Mouse (Mus musculus): ENCODE data around the gene Nbas. TPM values are rescaled to one million over a fixed set of nuclear protein-coding genes. Genes with fewer than 3 reads are reported as not detected.

The Nbas gene
- polyA plus RNA-seq, 1 experiment from 2014 or later, result 14.4 TPM

- Histone ChIP-seq H3K4me1 (ENCODE audit: control insufficient read depth, insufficient read depth, low read depth, low read length) (no peaks in the 10 kb centered on the region), H3K4me2 (ENCODE audit: low read length) (no peak overlapping the region), H3K4me3 (ENCODE audit: low read length) (no peak overlapping the region), H3K9me3 (ENCODE audit: control insufficient read depth, low read length) (no peaks in the 10 kb centered on the region), H3K27me3 (replicated peaks; ENCODE audit: control insufficient read depth, insufficient read depth, low read length) (no peaks in the 10 kb centered on the region), H3K27ac (ENCODE audit: low read depth, low read length) (no peak overlapping the region), H3K36me3 (ENCODE audit: control insufficient read depth, insufficient read depth, low read length) (peaks cover 2% of the 10 kb centered on the region; the same call in 1 of the 2 replicates), H3K9ac (ENCODE audit: low read depth, low read length) (no peak overlapping the region)
- 82% methylated on average over 2 of the region's 2 CpGs for WGBS
- no peak for ATAC-seq
These were observed 22.5 kb downstream of the Nbas start for GRCm38 (mm10) chr12:13291453-13291852.

GRCm38 (mm10) chr12:13293421-13293881 is 24.5 kb downstream of the Nbas start:
- Histone ChIP-seq H3K9me3 (ENCODE audit: control insufficient read depth, low read length) (no peaks in the 10 kb centered on the region), H3K27me3 (replicated peaks; ENCODE audit: control insufficient read depth, insufficient read depth, low read length) (no peaks in the 10 kb centered on the region), H3K4me2 (ENCODE audit: low read length) (no peak overlapping the region), H3K27ac (ENCODE audit: low read depth, low read length) (no peak overlapping the region), H3K4me3 (ENCODE audit: low read length) (no peak overlapping the region), H3K4me1 (ENCODE audit: control insufficient read depth, insufficient read depth, low read depth, low read length) (no peaks in the 10 kb centered on the region), H3K9ac (ENCODE audit: low read depth, low read length) (no peak overlapping the region), H3K36me3 (ENCODE audit: control insufficient read depth, insufficient read depth, low read length) (peaks cover 2% of the 10 kb centered on the region; the same call in 1 of the 2 replicates)
- WGBS, result 53% methylated on average over 3 of the region's 3 CpGs
- ATAC-seq, result peak; percentile 62

GRCm38 (mm10) chr12:13303037-13303436 is 34.1 kb downstream of the Nbas start:
- 83% methylated on average over 3 of the region's 3 CpGs for WGBS
- Histone ChIP-seq H3K4me1 (ENCODE audit: control insufficient read depth, insufficient read depth, low read depth, low read length) (no peaks in the 10 kb centered on the region), H3K9ac (ENCODE audit: low read depth, low read length) (no peak overlapping the region), H3K27me3 (replicated peaks; ENCODE audit: control insufficient read depth, insufficient read depth, low read length) (no peaks in the 10 kb centered on the region), H3K4me3 (ENCODE audit: low read length) (no peak overlapping the region), H3K9me3 (ENCODE audit: control insufficient read depth, low read length) (no peaks in the 10 kb centered on the region), H3K4me2 (ENCODE audit: low read length) (no peak overlapping the region), H3K27ac (ENCODE audit: low read depth, low read length) (no peak overlapping the region), H3K36me3 (ENCODE audit: control insufficient read depth, insufficient read depth, low read length) (no peaks in the 10 kb centered on the region; the same call in 1 of the 2 replicates)
- ATAC-seq, result no peak

- Histone ChIP-seq H3K4me2 (ENCODE audit: low read length) (no peak overlapping the region), H3K4me1 (ENCODE audit: control insufficient read depth, insufficient read depth, low read depth, low read length) (no peaks in the 10 kb centered on the region), H3K36me3 (ENCODE audit: control insufficient read depth, insufficient read depth, low read length) (peaks cover 5% of the 10 kb centered on the region; the same call in 1 of the 2 replicates), H3K9ac (ENCODE audit: low read depth, low read length) (no peak overlapping the region), H3K9me3 (ENCODE audit: control insufficient read depth, low read length) (no peaks in the 10 kb centered on the region), H3K4me3 (ENCODE audit: low read length) (no peak overlapping the region), H3K27me3 (replicated peaks; ENCODE audit: control insufficient read depth, insufficient read depth, low read length) (no peaks in the 10 kb centered on the region), H3K27ac (ENCODE audit: low read depth, low read length) (no peak overlapping the region)
- WGBS, result 89% methylated on average over 2 of the region's 2 CpGs
- no peak for ATAC-seq
These were observed 45.0 kb downstream of the Nbas start for GRCm38 (mm10) chr12:13313966-13314365.

GRCm38 (mm10) chr12:13314384-13314783 is 45.5 kb downstream of the Nbas start:
- WGBS, result 89% methylated on average over 3 of the region's 3 CpGs
- Histone ChIP-seq H3K4me2 (ENCODE audit: low read length) (no peak overlapping the region), H3K27me3 (replicated peaks; ENCODE audit: control insufficient read depth, insufficient read depth, low read length) (no peaks in the 10 kb centered on the region), H3K4me3 (ENCODE audit: low read length) (no peak overlapping the region), H3K36me3 (ENCODE audit: control insufficient read depth, insufficient read depth, low read length) (peaks cover 5% of the 10 kb centered on the region; the same call in 1 of the 2 replicates), H3K9ac (ENCODE audit: low read depth, low read length) (no peak overlapping the region), H3K27ac (ENCODE audit: low read depth, low read length) (no peak overlapping the region), H3K9me3 (ENCODE audit: control insufficient read depth, low read length) (no peaks in the 10 kb centered on the region), H3K4me1 (ENCODE audit: control insufficient read depth, insufficient read depth, low read depth, low read length) (no peaks in the 10 kb centered on the region)
- no peak for ATAC-seq

GRCm38 (mm10) chr12:13315081-13315480 is 46.1 kb downstream of the Nbas start:
- Histone ChIP-seq H3K27ac (ENCODE audit: low read depth, low read length) (no peak overlapping the region), H3K4me1 (ENCODE audit: control insufficient read depth, insufficient read depth, low read depth, low read length) (no peaks in the 10 kb centered on the region), H3K4me2 (ENCODE audit: low read length) (no peak overlapping the region), H3K27me3 (replicated peaks; ENCODE audit: control insufficient read depth, insufficient read depth, low read length) (no peaks in the 10 kb centered on the region), H3K4me3 (ENCODE audit: low read length) (no peak overlapping the region), H3K9ac (ENCODE audit: low read depth, low read length) (no peak overlapping the region), H3K9me3 (ENCODE audit: control insufficient read depth, low read length) (no peaks in the 10 kb centered on the region), H3K36me3 (ENCODE audit: control insufficient read depth, insufficient read depth, low read length) (peaks cover 5% of the 10 kb centered on the region; the same call in 1 of the 2 replicates)
- 87% methylated on average over 1 of the region's 1 CpGs for WGBS
- no peak for ATAC-seq

- H3K27ac ChIP-seq (ENCODE audit: low read depth, low read length), result no peak overlapping the region
- H3K9ac ChIP-seq (ENCODE audit: low read depth, low read length), result no peak overlapping the region
- H3K9me3 ChIP-seq (ENCODE audit: control insufficient read depth, low read length), result no peaks in the 10 kb centered on the region
- H3K4me1 ChIP-seq (ENCODE audit: control insufficient read depth, insufficient read depth, low read depth, low read length), result no peaks in the 10 kb centered on the region
- no peak for ATAC-seq
- H3K4me2 ChIP-seq (ENCODE audit: low read length), result no peak overlapping the region
- no peak overlapping the region for H3K4me3 ChIP-seq (ENCODE audit: low read length)
- 93% methylated on average over 5 of the region's 5 CpGs for WGBS
- no peaks in the 10 kb centered on the region for H3K27me3 ChIP-seq (replicated peaks; ENCODE audit: control insufficient read depth, insufficient read depth, low read length)
- H3K36me3 ChIP-seq (ENCODE audit: control insufficient read depth, insufficient read depth, low read length), result peaks cover 3% of the 10 kb centered on the region
These were observed 73.6 kb downstream of the Nbas start for GRCm38 (mm10) chr12:13342535-13342934.

- Histone ChIP-seq H3K4me2 (ENCODE audit: low read length) (no peak overlapping the region), H3K27me3 (replicated peaks; ENCODE audit: control insufficient read depth, insufficient read depth, low read length) (no peaks in the 10 kb centered on the region), H3K9ac (ENCODE audit: low read depth, low read length) (no peak overlapping the region), H3K4me3 (ENCODE audit: low read length) (no peak overlapping the region), H3K4me1 (ENCODE audit: control insufficient read depth, insufficient read depth, low read depth, low read length) (no peaks in the 10 kb centered on the region), H3K36me3 (ENCODE audit: control insufficient read depth, insufficient read depth, low read length) (peaks cover 8% of the 10 kb centered on the region), H3K9me3 (ENCODE audit: control insufficient read depth, low read length) (no peaks in the 10 kb centered on the region), H3K27ac (ENCODE audit: low read depth, low read length) (no peak overlapping the region)
- no peak for ATAC-seq
- 93% methylated on average over 10 of the region's 10 CpGs for WGBS
These were observed 87.3 kb downstream of the Nbas start for GRCm38 (mm10) chr12:13356201-13356600.

- WGBS, result 88% methylated on average over 7 of the region's 7 CpGs
- H3K4me2 ChIP-seq (ENCODE audit: low read length), result no peak overlapping the region
- H3K27me3 ChIP-seq (replicated peaks; ENCODE audit: control insufficient read depth, insufficient read depth, low read length), result no peaks in the 10 kb centered on the region
- H3K9ac ChIP-seq (ENCODE audit: low read depth, low read length), result no peak overlapping the region
- no peak for ATAC-seq
- peaks cover 8% of the 10 kb centered on the region for H3K36me3 ChIP-seq (ENCODE audit: control insufficient read depth, insufficient read depth, low read length)
- no peak overlapping the region for H3K27ac ChIP-seq (ENCODE audit: low read depth, low read length)
- no peak overlapping the region for H3K4me3 ChIP-seq (ENCODE audit: low read length)
- no peaks in the 10 kb centered on the region for H3K4me1 ChIP-seq (ENCODE audit: control insufficient read depth, insufficient read depth, low read depth, low read length)
- H3K9me3 ChIP-seq (ENCODE audit: control insufficient read depth, low read length), result no peaks in the 10 kb centered on the region
These were observed 87.8 kb downstream of the Nbas start for GRCm38 (mm10) chr12:13356769-13357168.

GRCm38 (mm10) chr12:13357229-13357628 is 88.3 kb downstream of the Nbas start:
- no peak for ATAC-seq
- Histone ChIP-seq H3K36me3 (ENCODE audit: control insufficient read depth, insufficient read depth, low read length) (peaks cover 10% of the 10 kb centered on the region), H3K9me3 (ENCODE audit: control insufficient read depth, low read length) (no peaks in the 10 kb centered on the region), H3K4me2 (ENCODE audit: low read length) (no peak overlapping the region), H3K27ac (ENCODE audit: low read depth, low read length) (no peak overlapping the region), H3K4me1 (ENCODE audit: control insufficient read depth, insufficient read depth, low read depth, low read length) (no peaks in the 10 kb centered on the region), H3K27me3 (replicated peaks; ENCODE audit: control insufficient read depth, insufficient read depth, low read length) (no peaks in the 10 kb centered on the region), H3K4me3 (ENCODE audit: low read length) (no peak overlapping the region), H3K9ac (ENCODE audit: low read depth, low read length) (no peak overlapping the region)
- WGBS, result 93% methylated on average over 5 of the region's 5 CpGs

Data from hindbrain, embryonic 16.5 days (tissue).